Mouse (Mus musculus) erythroblast, embryonic 14.5 days (primary cell): ENCODE measurements around the gene Wdr83.

Experiments used
- GATA1 ChIP-seq: IDR thresholded peaks from 2 replicates; pipeline ENCODE4 v1.6.1; 2012; ENCODE audit warnings: low read length, inconsistent platforms, mixed read lengths
- TAL1 ChIP-seq: IDR thresholded peaks from 3 replicates; pipeline ENCODE4 v1.6.1; 2012; ENCODE audit warnings: low read length, inconsistent platforms, mixed read lengths

DNA sequence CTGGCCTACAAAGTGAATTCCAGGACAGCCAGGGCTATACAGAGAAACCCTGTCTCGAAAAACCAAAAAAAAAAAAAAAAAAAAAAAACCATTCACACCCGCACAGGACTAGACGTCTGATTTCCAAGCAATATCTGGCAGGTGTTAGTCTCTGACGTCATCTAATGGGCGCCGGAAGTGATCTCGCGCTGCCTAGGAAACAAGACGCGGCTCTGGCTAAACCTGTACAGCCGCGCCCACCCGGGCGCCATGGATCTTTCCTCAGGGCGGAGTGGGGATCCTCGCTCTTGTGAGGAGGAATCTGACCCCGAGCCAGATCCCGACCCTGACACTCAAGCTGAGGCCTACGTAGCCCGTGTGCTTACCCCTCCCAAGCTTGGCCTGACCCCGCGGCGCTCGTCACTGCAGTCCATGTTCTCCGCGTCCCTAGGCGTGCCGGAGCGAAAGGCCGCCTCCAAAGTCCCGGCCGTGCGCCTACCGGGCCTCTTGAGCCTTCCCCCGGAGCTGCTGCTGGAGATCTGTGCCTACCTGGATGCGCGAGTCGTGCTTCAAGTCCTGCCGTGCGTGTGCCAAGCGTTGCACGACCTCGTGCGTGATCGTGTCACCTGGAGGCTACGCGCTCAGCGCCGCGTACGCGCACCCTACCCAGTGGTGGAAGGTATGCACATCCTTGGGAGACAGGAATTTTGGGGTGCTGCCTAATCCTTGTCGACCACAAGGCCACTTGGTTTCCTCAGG is 21.1 kb downstream of the Wdr83 start, which contains the start of gene Fbxw9:
- TF ChIP-seq GATA1 (no peak), TAL1 (no peak)
